Mouse (Mus musculus) neural tube, embryonic 15.5 days (tissue): ENCODE measurements at regions not wholly inside any gene's neighbourhood (a gene's known extent, or its start where the extent isn't known, plus 50 kb on each side); places are given as distances from the start of the nearest gene placed in this dataset.

Experiments
- ATAC-seq: fragments of 200-750 bp; cut with Nextera tagmentation; 2 replicates; pipeline ENCODE4 v1.8.0; 2017; ENCODE audit warnings: mild to moderate bottlenecking, moderate TSS enrichment, moderate library complexity; ENCODE audit not compliant: low FRiP score
- H3K27ac ChIP-seq: fragments of 300-500 bp; sonication (generic); replicated peaks from 2 replicates; pipeline ENCODE4 v1.5.1; 2015; ENCODE audit warnings: mild to moderate bottlenecking, inconsistent platforms
- H3K27me3 ChIP-seq: fragments of 300-500 bp; sonication (generic); replicated peaks from 2 replicates; pipeline ENCODE4 v1.6.1; 2015; ENCODE audit warnings: inconsistent platforms
- H3K36me3 ChIP-seq: fragments of 300-500 bp; sonication (generic); 2 replicates; pipeline ENCODE4 v1.6.1; 2015; ENCODE audit warnings: inconsistent platforms
- H3K4me1 ChIP-seq: fragments of 300-500 bp; sonication (generic); 2 replicates; pipeline ENCODE4 v1.6.1; 2015; ENCODE audit warnings: inconsistent platforms
- H3K4me2 ChIP-seq: fragments of 300-500 bp; sonication (generic); 2 replicates; pipeline ENCODE4 v1.6.1; 2015; ENCODE audit warnings: inconsistent platforms, mild to moderate bottlenecking, moderate library complexity
- H3K4me3 ChIP-seq: fragments of 300-500 bp; sonication (generic); replicated peaks from 2 replicates; pipeline ENCODE4 v1.5.1; 2015; ENCODE audit warnings: mild to moderate bottlenecking, inconsistent platforms
- H3K9ac ChIP-seq: fragments of 300-500 bp; sonication (generic); replicated peaks from 2 replicates; pipeline ENCODE4 v1.6.1; 2015; ENCODE audit warnings: mild to moderate bottlenecking, inconsistent platforms
- H3K9me3 ChIP-seq: fragments of 300-500 bp; sonication (generic); replicated peaks from 2 replicates; pipeline ENCODE4 v1.6.1; 2016; ENCODE audit warnings: inconsistent platforms
- WGBS: fragments of 180-500 bp; shearing (Covaris S2); methylation state at CpG from one replicate; pipeline ENCODE4 v1.1.7; 2015; ENCODE audit warnings: mixed read lengths; 5-methylcytosine and 5-hydroxymethylcytosine counted together

DNA sequence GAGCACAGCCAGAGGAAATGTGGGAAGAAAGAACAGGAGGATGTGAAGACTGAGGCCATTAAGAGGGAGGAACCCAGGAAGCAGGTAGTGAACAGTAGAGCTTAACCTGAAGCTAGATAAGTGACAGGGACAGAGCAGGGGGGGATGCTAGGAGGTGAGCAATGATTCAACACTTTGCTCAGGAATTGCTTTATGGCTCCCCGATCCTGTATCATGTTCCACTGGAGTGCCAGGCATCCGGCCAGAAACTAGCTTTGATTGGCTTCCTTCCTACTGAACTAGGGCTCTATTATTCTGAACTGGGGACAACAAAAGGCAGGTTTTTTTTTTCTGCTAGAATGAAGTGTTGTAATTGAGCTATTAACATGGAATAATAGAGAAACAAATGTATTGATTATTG, 493.1 kb upstream of the Fat3 start:
- 34% methylated on average over 2 of the region's 2 CpGs for WGBS
- no peak for ATAC-seq
- H3K4me2 ChIP-seq = no peak overlapping the region

DNA sequence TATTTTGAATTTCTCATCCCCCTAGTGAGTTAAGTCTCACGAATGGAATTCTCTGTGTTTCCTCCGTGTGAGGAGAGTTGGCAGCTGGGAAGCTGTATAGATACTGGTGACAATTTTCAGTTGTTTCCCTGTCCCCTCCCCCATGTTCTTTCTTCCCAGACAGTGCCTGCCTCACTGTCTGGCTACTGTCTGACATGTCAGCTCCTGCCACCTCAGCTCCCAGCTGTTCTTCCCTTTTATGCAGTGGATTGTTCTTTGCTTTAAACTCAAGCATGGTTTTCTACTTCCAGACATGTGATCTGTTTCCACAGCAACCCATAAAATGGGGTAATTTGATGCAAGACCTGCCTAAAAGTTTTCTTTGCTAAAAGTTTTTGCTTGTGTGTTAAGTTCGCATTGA, 487.0 kb upstream of the Fat3 start:
- ATAC-seq = no peak
- no peaks in the 10 kb centered on the region for H3K9me3 ChIP-seq
- 66% methylated on average over 3 of the region's 3 CpGs for WGBS
- no peak overlapping the region for H3K27ac ChIP-seq
- no peak overlapping the region for H3K4me2 ChIP-seq
- no peaks in the 10 kb centered on the region for H3K4me1 ChIP-seq
- no peak overlapping the region for H3K4me3 ChIP-seq
- H3K9ac ChIP-seq = no peak overlapping the region
- no peaks in the 10 kb centered on the region for H3K36me3 ChIP-seq
- H3K27me3 ChIP-seq = no peaks in the 10 kb centered on the region

More for the DNA sequence above, 493.1 kb upstream of the Fat3 start:
- Histone ChIP-seq H3K4me3 (no peak overlapping the region), H3K9ac (no peak overlapping the region), H3K36me3 (no peaks in the 10 kb centered on the region), H3K27ac (no peak overlapping the region), H3K4me1 (no peaks in the 10 kb centered on the region), H3K9me3 (no peaks in the 10 kb centered on the region), H3K27me3 (no peaks in the 10 kb centered on the region)

DNA sequence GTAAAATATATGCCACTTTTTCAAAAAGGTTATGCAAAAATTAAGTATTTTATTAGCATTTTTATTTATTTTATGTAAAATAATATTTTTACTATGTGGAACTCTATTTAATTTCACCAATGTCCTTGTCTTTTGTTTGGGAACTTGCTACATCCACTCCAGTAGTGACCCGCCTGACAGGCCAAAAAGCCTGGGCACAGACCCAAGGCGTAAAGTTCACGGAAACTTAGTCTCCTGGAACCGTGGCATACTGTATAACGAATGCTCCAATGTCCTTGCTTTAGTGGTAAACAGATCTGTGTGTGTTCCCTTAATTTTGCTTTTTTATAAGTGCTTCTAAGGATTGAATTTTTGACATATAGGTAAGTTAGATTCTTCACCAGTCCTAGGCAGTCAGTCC, 476.2 kb upstream of the Fat3 start:
- H3K4me1 ChIP-seq = no peaks in the 10 kb centered on the region
- ATAC-seq = no peak
- H3K27me3 ChIP-seq = no peaks in the 10 kb centered on the region
- H3K4me2 ChIP-seq = no peak overlapping the region
- H3K4me3 ChIP-seq = no peak overlapping the region
- no peak overlapping the region for H3K9ac ChIP-seq
- 90% methylated on average over 5 of the region's 5 CpGs for WGBS
- no peak overlapping the region for H3K27ac ChIP-seq
- H3K36me3 ChIP-seq = no peaks in the 10 kb centered on the region
- no peaks in the 10 kb centered on the region for H3K9me3 ChIP-seq

DNA sequence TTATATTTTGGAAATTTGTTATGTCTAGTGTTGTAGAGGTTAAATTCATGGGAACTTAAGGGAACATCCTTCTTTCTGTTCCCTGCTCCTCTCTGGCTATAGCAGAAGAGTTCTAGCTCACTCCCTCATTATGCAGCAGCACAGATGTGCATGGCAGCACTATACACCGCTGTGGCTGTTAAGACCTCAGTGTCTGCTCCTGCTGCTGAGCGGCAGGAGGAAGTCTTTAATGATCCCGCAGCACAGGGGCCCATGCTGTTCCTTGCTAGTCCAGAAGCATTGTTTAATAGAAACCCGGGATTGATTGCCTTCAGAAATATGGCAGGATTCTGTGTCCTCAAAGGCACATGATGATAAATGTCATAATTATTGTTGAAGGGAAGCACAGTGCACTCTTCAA, 469.3 kb upstream of the Fat3 start:
- H3K9me3 ChIP-seq = no peaks in the 10 kb centered on the region
- peaks cover 3% of the 10 kb centered on the region; the same call in 1 of the 2 replicates for H3K4me1 ChIP-seq
- H3K4me2 ChIP-seq = no peak overlapping the region
- no peak overlapping the region for H3K9ac ChIP-seq
- no peak; the same call in 1 of the 2 replicates for ATAC-seq
- no peaks in the 10 kb centered on the region for H3K36me3 ChIP-seq
- WGBS = 23% methylated on average over 4 of the region's 4 CpGs
- H3K4me3 ChIP-seq = no peak overlapping the region
- no peaks in the 10 kb centered on the region for H3K27me3 ChIP-seq
- H3K27ac ChIP-seq = no peak overlapping the region

DNA sequence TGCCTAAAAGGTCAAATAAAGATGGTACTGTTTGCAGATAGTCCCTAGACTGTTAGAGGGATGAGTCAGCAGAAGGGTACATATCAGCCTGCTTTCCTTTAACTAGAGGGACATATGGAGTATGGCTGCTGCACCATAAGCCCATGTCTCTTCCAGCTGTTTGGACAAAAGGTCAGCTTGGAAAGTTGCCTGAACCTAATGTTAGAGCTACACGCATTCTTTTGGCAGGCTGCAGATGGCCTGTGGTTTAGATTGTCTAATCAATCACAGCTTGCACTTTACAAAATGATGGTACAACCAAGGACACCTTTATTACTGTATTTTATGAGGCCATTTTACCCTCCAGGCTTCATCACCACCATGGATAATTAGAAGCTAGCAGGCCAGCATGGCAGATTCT, 432.5 kb upstream of the Fat3 start:
- Histone ChIP-seq H3K27ac (no peak overlapping the region), H3K4me2 (no peak overlapping the region), H3K36me3 (no peaks in the 10 kb centered on the region), H3K4me3 (no peak overlapping the region), H3K27me3 (no peaks in the 10 kb centered on the region), H3K4me1 (no peaks in the 10 kb centered on the region), H3K9ac (no peak overlapping the region), H3K9me3 (no peaks in the 10 kb centered on the region)
- 21% methylated on average over 1 of the region's 1 CpGs for WGBS
- peak; percentile 21; the same call in 1 of the 2 replicates for ATAC-seq

DNA sequence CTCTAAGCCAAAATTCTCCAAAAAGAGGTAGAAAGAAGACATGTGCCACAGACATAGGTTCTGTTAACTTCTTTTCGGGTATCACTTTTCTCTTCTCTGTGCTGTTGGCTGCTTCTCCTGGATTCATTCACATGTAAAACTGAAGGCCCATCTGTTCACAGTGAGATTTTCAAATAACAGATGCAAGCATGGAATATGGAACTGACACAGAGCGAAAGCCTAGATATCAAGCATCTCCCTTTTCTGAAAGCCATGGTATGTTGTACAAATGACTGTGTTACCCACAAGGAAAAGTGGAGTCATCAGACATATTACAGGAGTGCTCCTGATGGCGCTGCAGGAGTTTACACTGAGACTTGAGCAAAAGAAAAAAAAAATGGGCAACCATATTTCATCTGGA, 430.5 kb upstream of the Fat3 start:
- H3K36me3 ChIP-seq = no peaks in the 10 kb centered on the region
- no peak overlapping the region for H3K4me2 ChIP-seq
- H3K27me3 ChIP-seq = no peaks in the 10 kb centered on the region
- no peaks in the 10 kb centered on the region for H3K9me3 ChIP-seq
- H3K27ac ChIP-seq = no peak overlapping the region
- H3K9ac ChIP-seq = no peak overlapping the region
- no peak for ATAC-seq
- 88% methylated on average over 3 of the region's 3 CpGs for WGBS
- no peaks in the 10 kb centered on the region for H3K4me1 ChIP-seq
- no peak overlapping the region for H3K4me3 ChIP-seq

DNA sequence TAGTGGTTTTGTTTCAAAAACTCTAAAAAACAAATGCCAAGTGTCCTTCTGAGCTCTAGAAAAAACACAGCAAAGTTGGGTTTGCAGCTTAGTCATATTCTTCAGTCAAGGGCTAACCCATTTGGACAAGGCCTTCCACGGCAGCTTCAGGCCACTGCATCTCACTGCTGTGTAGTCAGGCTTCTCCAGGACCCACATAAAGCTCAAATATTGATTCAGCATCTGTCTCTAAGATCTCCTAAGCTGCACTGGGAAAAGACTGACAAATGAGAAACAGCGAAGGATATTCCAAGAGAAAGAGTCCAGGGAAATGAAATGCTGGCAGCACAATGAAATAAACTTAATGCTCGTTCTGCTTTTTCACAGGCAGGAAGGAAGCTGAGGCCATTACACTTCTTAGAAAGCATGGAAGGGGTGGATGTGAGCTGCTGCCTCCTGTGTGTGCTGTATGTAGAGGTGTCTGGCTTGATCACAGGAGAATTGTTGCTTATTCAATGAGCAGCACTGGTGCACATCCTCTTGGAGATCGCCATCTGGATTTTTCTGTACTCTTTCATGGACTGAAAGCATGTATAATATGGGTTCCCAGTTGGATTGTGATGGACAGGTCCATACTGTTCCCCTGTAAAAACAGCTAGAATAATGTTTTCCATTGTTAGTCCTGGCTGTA, 425.4 kb upstream of the Fat3 start:
- Histone ChIP-seq H3K9me3 (no peaks in the 10 kb centered on the region), H3K27me3 (no peaks in the 10 kb centered on the region), H3K9ac (no peak overlapping the region), H3K4me1 (no peaks in the 10 kb centered on the region), H3K27ac (no peak overlapping the region), H3K4me3 (no peak overlapping the region), H3K36me3 (no peaks in the 10 kb centered on the region), H3K4me2 (no peak overlapping the region)
- 74% methylated on average over 4 of the region's 4 CpGs for WGBS
- no peak for ATAC-seq

DNA sequence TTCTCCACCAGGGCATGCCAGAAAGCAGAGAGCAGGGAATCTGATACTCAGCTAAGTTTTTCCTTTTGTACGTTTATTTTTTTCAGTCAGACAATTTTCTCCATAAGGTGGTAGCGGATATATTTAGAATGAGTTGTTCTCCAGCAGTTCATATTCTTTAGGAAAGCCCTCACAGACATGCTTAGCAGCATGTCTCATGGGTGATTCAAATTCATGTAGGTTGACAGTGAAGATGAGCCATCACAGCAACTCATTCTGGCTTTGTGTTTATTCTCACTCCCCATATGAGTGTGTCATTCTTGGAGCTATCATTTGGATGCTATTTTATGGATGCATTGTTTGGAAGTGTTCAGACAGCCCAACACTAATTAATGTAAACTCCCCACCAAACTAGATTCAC, 424.2 kb upstream of the Fat3 start:
- no peak for ATAC-seq
- 94% methylated on average over 2 of the region's 2 CpGs for WGBS
- no peak overlapping the region for H3K4me2 ChIP-seq
- no peaks in the 10 kb centered on the region for H3K9me3 ChIP-seq
- no peak overlapping the region for H3K4me3 ChIP-seq
- no peaks in the 10 kb centered on the region for H3K27me3 ChIP-seq
- no peak overlapping the region for H3K9ac ChIP-seq
- no peaks in the 10 kb centered on the region for H3K36me3 ChIP-seq
- no peaks in the 10 kb centered on the region for H3K4me1 ChIP-seq
- no peak overlapping the region for H3K27ac ChIP-seq

DNA sequence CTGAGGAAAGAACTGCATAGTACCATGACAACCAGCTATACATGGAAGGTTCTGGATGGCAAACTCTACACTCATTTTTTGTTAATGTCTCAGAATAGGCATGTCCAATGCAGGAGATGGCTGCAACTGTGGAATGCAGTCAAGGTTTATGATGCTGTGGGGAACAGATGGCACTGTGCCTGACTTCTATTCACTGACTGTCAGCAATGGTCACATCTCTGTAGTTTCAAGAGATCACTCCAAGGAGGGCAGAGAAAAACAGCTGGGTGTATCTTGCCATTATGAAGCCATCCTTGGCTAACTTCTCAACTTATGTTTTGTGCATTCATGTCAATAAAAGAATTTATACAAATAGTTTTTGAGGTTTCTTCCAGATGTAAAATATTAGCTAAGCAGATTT, 405.1 kb upstream of the Fat3 start:
- no peak overlapping the region for H3K27ac ChIP-seq
- H3K9ac ChIP-seq = no peak overlapping the region
- no peaks in the 10 kb centered on the region for H3K27me3 ChIP-seq
- ATAC-seq = no peak
- no peak overlapping the region for H3K4me2 ChIP-seq
- H3K9me3 ChIP-seq = no peaks in the 10 kb centered on the region
- no peaks in the 10 kb centered on the region for H3K36me3 ChIP-seq
- H3K4me3 ChIP-seq = no peak overlapping the region
- H3K4me1 ChIP-seq = no peaks in the 10 kb centered on the region

DNA sequence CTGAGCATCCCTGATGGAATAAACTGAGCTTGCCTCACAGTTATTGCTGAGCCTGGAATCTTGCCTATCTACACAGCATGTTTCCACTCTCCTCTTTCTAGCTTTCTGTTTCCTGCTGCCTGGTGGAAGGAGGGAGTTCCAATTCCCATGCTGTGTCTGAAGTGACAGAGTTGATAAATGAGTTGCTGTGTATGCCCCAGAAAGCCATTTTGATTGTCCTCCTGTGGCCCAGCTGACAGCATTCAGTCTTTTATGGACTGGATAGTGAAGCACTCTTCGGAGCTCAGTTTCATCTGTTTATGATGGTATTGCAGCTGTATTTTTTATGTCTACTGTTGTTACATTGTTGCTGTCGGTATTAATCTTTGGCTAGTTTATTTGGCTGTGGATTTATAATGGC, 398.0 kb upstream of the Fat3 start:
- no peaks in the 10 kb centered on the region for H3K36me3 ChIP-seq
- no peak overlapping the region for H3K4me3 ChIP-seq
- H3K27ac ChIP-seq = no peak overlapping the region
- H3K9ac ChIP-seq = no peak overlapping the region
- H3K4me1 ChIP-seq = no peaks in the 10 kb centered on the region
- ATAC-seq = peak; percentile 38
- no peaks in the 10 kb centered on the region for H3K27me3 ChIP-seq
- H3K4me2 ChIP-seq = no peak overlapping the region
- H3K9me3 ChIP-seq = no peaks in the 10 kb centered on the region
- WGBS = 21% methylated on average over 2 of the region's 2 CpGs

DNA sequence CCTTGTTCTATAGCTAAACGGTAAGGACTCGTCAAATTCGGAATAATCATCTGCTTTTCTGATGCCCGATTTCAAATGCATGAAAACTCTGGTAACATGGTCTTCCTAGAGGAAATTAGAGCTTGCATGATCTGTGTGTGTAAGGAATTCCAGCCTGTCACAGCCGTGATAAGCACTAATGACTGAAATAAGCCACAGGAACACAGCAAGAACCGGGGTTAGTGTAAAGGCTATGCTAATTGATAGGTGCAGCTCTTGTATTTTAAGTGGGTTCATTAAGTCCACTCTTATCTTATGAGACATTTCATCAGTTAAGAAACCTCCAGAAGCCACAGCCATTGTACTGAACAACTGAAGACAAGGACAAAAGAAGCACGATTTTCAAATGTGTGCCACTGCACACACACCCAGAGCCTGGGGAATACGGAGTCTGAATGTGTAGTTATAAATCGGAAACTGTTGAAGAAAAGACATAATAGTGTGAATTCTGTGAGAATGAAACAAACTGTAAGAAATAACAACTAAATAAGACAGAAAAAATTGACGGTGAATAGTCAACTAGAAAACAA, 351.5 kb upstream of the Fat3 start:
- Histone ChIP-seq H3K4me1 (no peaks in the 10 kb centered on the region), H3K4me3 (no peak overlapping the region), H3K9ac (no peak overlapping the region), H3K4me2 (no peak overlapping the region), H3K27ac (no peak overlapping the region), H3K9me3 (no peaks in the 10 kb centered on the region), H3K36me3 (no peaks in the 10 kb centered on the region), H3K27me3 (no peaks in the 10 kb centered on the region)
- ATAC-seq = no peak
- 82% methylated on average over 10 of the region's 10 CpGs for WGBS

DNA sequence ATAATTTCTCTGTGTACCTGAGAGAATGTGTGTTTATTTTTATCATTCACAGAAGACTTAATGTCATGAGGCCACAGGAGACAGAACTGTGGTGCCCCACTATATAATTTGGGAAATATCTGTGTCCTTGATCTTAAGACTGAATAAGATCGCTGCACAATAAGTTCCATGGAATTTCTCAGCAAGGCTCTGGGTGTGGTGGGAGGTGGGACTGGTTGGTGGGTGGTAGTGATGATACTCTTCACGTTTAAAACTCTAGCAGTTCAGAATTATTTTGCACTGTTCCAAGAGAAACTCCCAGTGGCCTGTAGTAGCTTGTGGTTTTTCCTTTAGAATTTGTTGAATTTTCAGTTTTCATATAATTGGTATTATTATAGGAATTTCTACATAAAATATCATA, 307.4 kb upstream of the Fat3 start:
- no peak overlapping the region for H3K4me2 ChIP-seq
- no peaks in the 10 kb centered on the region for H3K9me3 ChIP-seq
- no peaks in the 10 kb centered on the region for H3K4me1 ChIP-seq
- H3K4me3 ChIP-seq = no peak overlapping the region
- no peak for ATAC-seq
- H3K36me3 ChIP-seq = no peaks in the 10 kb centered on the region
- H3K9ac ChIP-seq = no peak overlapping the region
- no peak overlapping the region for H3K27ac ChIP-seq
- 78% methylated on average over 2 of the region's 2 CpGs for WGBS
- H3K27me3 ChIP-seq = no peaks in the 10 kb centered on the region
